Mouse (Mus musculus): ENCODE data around the gene B4galt3. TPM values are rescaled to one million over a fixed set of nuclear protein-coding genes. Genes with fewer than 3 reads are reported as not detected.

Gene B4galt3
- total RNA-seq, 2 experiments from 2014 or later = 27.1 to 36.6 TPM

Other genes starting within 250 kb of the B4galt3 start
- gene Fcgr3, start 205.4 kb upstream of the B4galt3 start, total RNA-seq (2021) = 10 to 100 TPM; 10.9 to 19.5 TPM
- 1 to 10 TPM; 1.9 to 2.6 TPM for gene Cfap126, start 156.4 kb upstream of the B4galt3 start, total RNA-seq (2021)
- 100 to 1,000 TPM; 438 to 454 TPM for gene Sdhc, start 119.7 kb upstream of the B4galt3 start, total RNA-seq (2021)
- 1 to 10 TPM; 1.5 to 1.6 TPM for gene Mpz, start 119.6 kb upstream of the B4galt3 start, total RNA-seq (2021)
- gene Pcp4l1, start 74.1 kb upstream of the B4galt3 start, total RNA-seq (2021) = 10 to 100 TPM; 42.0 to 53.6 TPM
- gene Nr1i3, start 56.4 kb upstream of the B4galt3 start, total RNA-seq (2021) = under 1 TPM in 1 of 2 experiments, not detected in 1; 0.13 TPM
- gene Tomm40l, start 47.8 kb upstream of the B4galt3 start, total RNA-seq (2021) = 10 to 100 TPM; 51.4 to 65.3 TPM
- 1 to 10 TPM; 2.2 to 6.4 TPM for gene Apoa2, start 45.3 kb upstream of the B4galt3 start, total RNA-seq (2021)
- gene Fcer1g, start 36.0 kb upstream of the B4galt3 start, total RNA-seq (2021) = 10 to 100 TPM; 15.2 to 20.4 TPM
- gene Adamts4, start 19.9 kb upstream of the B4galt3 start, total RNA-seq (2021) = 1 to 10 TPM in 1 of 2 experiments, under 1 TPM in 1; 0.79 to 4.2 TPM
- gene Ndufs2, start 18.9 kb upstream of the B4galt3 start, total RNA-seq (2021) = 100 to 1,000 TPM; 657 to 866 TPM
- gene Ppox, start 10.9 kb downstream of the B4galt3 start, total RNA-seq (2021) = 10 to 100 TPM; 31.1 to 40.8 TPM
- gene Usp21, start 17.7 kb downstream of the B4galt3 start, total RNA-seq (2021) = 10 to 100 TPM; 37.1 to 44.3 TPM
- gene Ufc1, start 24.7 kb downstream of the B4galt3 start, total RNA-seq (2021) = 100 to 1,000 TPM; 162 to 182 TPM
- gene Dedd, start 58.8 kb downstream of the B4galt3 start, total RNA-seq (2021) = 10 to 100 TPM; 29.1 to 36.9 TPM
- gene Nit1, start 75.3 kb downstream of the B4galt3 start, total RNA-seq (2021) = 10 to 100 TPM; 79.5 to 79.9 TPM
- gene Pfdn2, start 75.3 kb downstream of the B4galt3 start, total RNA-seq (2021) = 100 to 1,000 TPM; 133 to 155 TPM
- 1 to 10 TPM in 1 of 2 experiments, under 1 TPM in 1; 0.96 to 4.4 TPM for gene Klhdc9, start 90.5 kb downstream of the B4galt3 start, total RNA-seq (2021)
- gene Nectin4, start 99.8 kb downstream of the B4galt3 start, total RNA-seq (2021) = under 1 TPM; 0.23 TPM
- gene Arhgap30, start 118.6 kb downstream of the B4galt3 start, total RNA-seq (2021) = 1 to 10 TPM; 2.6 to 3.6 TPM
- gene Usf1, start 141.0 kb downstream of the B4galt3 start, total RNA-seq (2021) = 10 to 100 TPM; 54.1 to 72.9 TPM
- gene Tstd1, start 148.5 kb downstream of the B4galt3 start, total RNA-seq (2021) = 1 to 10 TPM; 1.3 to 3.6 TPM
- 10 to 100 TPM; 39.7 to 51.0 TPM for gene F11r, start 167.2 kb downstream of the B4galt3 start, total RNA-seq (2021)
- gene Alyref2, start 233.2 kb downstream of the B4galt3 start, total RNA-seq (2021) = 1 to 10 TPM; 6.1 to 7.2 TPM

Measured in adrenal gland, postnatal 36 days (tissue).